In the genomic region with DNA sequence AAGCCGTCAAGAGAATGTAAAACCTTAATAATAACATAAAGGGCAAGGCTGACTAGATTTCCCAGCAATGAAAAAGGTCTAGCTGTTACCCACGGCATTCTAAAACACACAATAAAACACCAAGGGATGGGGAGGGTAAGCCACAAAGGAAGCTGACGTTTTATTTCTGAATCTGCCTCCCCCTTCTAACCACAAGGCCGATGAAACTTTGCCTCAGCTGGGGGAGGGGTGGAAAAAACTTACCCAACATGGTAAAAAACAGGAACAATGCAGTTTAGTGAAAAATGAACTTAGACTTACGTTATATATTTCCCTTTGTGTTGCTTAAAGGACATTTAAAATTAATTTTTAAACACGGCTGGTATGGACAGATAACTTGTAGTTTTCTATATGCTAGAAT, we compare ENCODE assay signal across 9 mouse cellular contexts. TPM values are rescaled to one million over a fixed set of nuclear protein-coding genes. Genes with fewer than 3 reads are reported as not detected.
A peak's percentile ranks its signal among the peaks of the same experiment; 100 is the strongest.
DNase-seq lines count a peak whose midpoint lies in the region; ATAC-seq and TF ChIP-seq lines count a peak whose summit lies in the region.
"Had no signal": no experiment of that assay in that cellular context is flagged by ENCODE, and none has a peak within 500 bp of the region (broad histone marks: within the 10 kb centered on the region; RNA-seq: fewer than 3 reads in every experiment).

No protein-coding gene starts in this region.

- no peak for TF ChIP-seq CTCF in liver, adult 2 months (IDR thresholded peaks at IDR 0.05; ENCODE audit: low read depth, low read length)
- TF ChIP-seq CTCF in spleen, adult 2 months (IDR thresholded peaks at IDR 0.05; ENCODE audit: extremely low read depth, insufficient read depth, insufficient read length, insufficient replicate concordance) = no peak

- H3K9ac ChIP-seq in liver, adult 2 months (ENCODE audit: low read depth, low read length) = no peak overlapping the region
- no peak overlapping the region for H3K9ac ChIP-seq in hindbrain, embryonic 16.5 days (ENCODE audit: low read depth, low read length)
- H3K9ac ChIP-seq: lung, embryonic 15.5 days had no signal

- no peak overlapping the region for H3K4me2 ChIP-seq in hindbrain, embryonic 16.5 days (ENCODE audit: low read length)
- H3K4me2 ChIP-seq: lung, embryonic 15.5 days had no signal

- DNase-seq in gastrocnemius, postnatal 25 days = peak; percentile 23
- no peak for DNase-seq in gastrocnemius, adult 8-10 months (ENCODE audit: low spot score in 2 of 2)
- DNase-seq in T-cell, adult 2 months (ENCODE audit: low spot score) = peak; percentile 91
- peak; percentile 33 for DNase-seq in liver, adult 2 months (ENCODE audit: extremely low read depth, low read depth, low spot score)
- DNase-seq in spleen, adult 2 months (ENCODE audit: low read depth in 1 of 2, low spot score in 2 of 2) = peak; percentile 86 to 93
- DNase-seq in cerebellum, adult 11 months = no peak
- DNase-seq in frontal cortex, postnatal 36 days (ENCODE audit: low spot score in 2 of 2) = no peak

- whole genome bisulfite sequencing in liver, adult 2 months = 80% methylated on average over 6 of the region's 6 CpGs
- 2% methylated on average over 6 of the region's 6 CpGs for WGBS in spleen, adult 2 months
- WGBS in hindbrain, embryonic 16.5 days = 55% methylated on average over 6 of the region's 6 CpGs

- no peaks in the 10 kb centered on the region; the same call in 1 of the 2 replicates for H3K79me2 ChIP-seq in liver, adult 2 months (ENCODE audit: control insufficient read depth, insufficient read depth, low read length)

- peaks cover 2% of the 10 kb centered on the region; the same call in 1 of the 2 replicates for H3K4me1 ChIP-seq in liver, adult 2 months (ENCODE audit: control insufficient read depth, insufficient read depth, low read length)
- H3K4me1 ChIP-seq in spleen, adult 2 months (ENCODE audit: control insufficient read depth, insufficient read depth, insufficient read length) = peaks cover 7% of the 10 kb centered on the region
- H3K4me1 ChIP-seq in hindbrain, embryonic 16.5 days (ENCODE audit: control insufficient read depth, insufficient read depth, low read depth, low read length) = no peaks in the 10 kb centered on the region
- H3K4me1 ChIP-seq: lung, embryonic 15.5 days had no signal

- no peak for TF ChIP-seq POLR2A in liver, adult 2 months (IDR thresholded peaks at IDR 0.05; ENCODE audit: extremely low read depth, insufficient read depth, low read length)
- TF ChIP-seq POLR2A in spleen, adult 2 months (IDR thresholded peaks at IDR 0.05; ENCODE audit: low read depth, low read length) = peak; percentile 53

- H3K9me3 ChIP-seq in hindbrain, embryonic 16.5 days (ENCODE audit: control insufficient read depth, low read length) = no peaks in the 10 kb centered on the region
- H3K9me3 ChIP-seq: lung, embryonic 15.5 days had no signal

- no peak overlapping the region for H3K4me3 ChIP-seq in liver, adult 2 months (ENCODE audit: insufficient read depth, low read depth, low read length)
- peak overlapping the region; percentile 13; the same call in 1 of the 2 replicates for H3K4me3 ChIP-seq in spleen, adult 2 months (ENCODE audit: extremely low read depth, insufficient read depth, insufficient read length)
- no peak overlapping the region for H3K4me3 ChIP-seq in hindbrain, embryonic 16.5 days (ENCODE audit: low read length)
- H3K4me3 ChIP-seq: lung, embryonic 15.5 days had no signal

- no peaks in the 10 kb centered on the region for H3K27me3 ChIP-seq in liver, adult 2 months (ENCODE audit: control insufficient read depth, insufficient read depth, low read length)
- no peaks in the 10 kb centered on the region for H3K27me3 ChIP-seq in spleen, adult 2 months (ENCODE audit: control insufficient read depth, insufficient read depth, low read length)
- no peaks in the 10 kb centered on the region for H3K27me3 ChIP-seq in hindbrain, embryonic 16.5 days (replicated peaks; ENCODE audit: control insufficient read depth, insufficient read depth, low read length)
- H3K27me3 ChIP-seq: lung, embryonic 15.5 days had no signal

- ATAC-seq in hindbrain, embryonic 16.5 days = no peak

- H3K36me3 ChIP-seq in liver, adult 2 months (ENCODE audit: control insufficient read depth, insufficient read depth, low read length) = peaks cover 1% of the 10 kb centered on the region; the same call in 1 of the 2 replicates
- H3K36me3 ChIP-seq in spleen, adult 2 months (ENCODE audit: control insufficient read depth, insufficient read depth, low read length) = peaks cover 25% of the 10 kb centered on the region
- H3K36me3 ChIP-seq in hindbrain, embryonic 16.5 days (ENCODE audit: control insufficient read depth, insufficient read depth, low read length) = no peaks in the 10 kb centered on the region
- H3K36me3 ChIP-seq: lung, embryonic 15.5 days had no signal

- no peak overlapping the region for H3K27ac ChIP-seq in liver, adult 2 months (replicated peaks; ENCODE audit: insufficient read depth, low read depth, low read length)
- no peak overlapping the region; the same call in 1 of the 2 replicates for H3K27ac ChIP-seq in spleen, adult 2 months (ENCODE audit: insufficient read depth, low read length)
- no peak overlapping the region for H3K27ac ChIP-seq in hindbrain, embryonic 16.5 days (ENCODE audit: low read depth, low read length)
- H3K27ac ChIP-seq: lung, embryonic 15.5 days had no signal

RNA-seq across cellular contexts. Expression of gene Stk17b, which starts 11.0 kb away (rescaled TPM):
- 1 to 10 TPM; 4.6 to 5.8 TPM for total RNA-seq in gastrocnemius, postnatal 25 days (2021)
- total RNA-seq in gastrocnemius, adult 8-10 months (2022) = 1 to 10 TPM; 4.0 to 7.2 (median 6.5) TPM
- 6.7 and 7.2 TPM in 2 replicates for total RNA-seq in liver, adult 2 months (2014; rRNA removed)
- 0.82 and 1.00 TPM in 2 replicates for polyA plus RNA-seq in liver, adult 2 months (2012; rRNA removed)
- 25.7 and 30.0 TPM in 2 replicates for polyA plus RNA-seq in spleen, adult 2 months (2012; rRNA removed)
- polyA plus RNA-seq in hindbrain, embryonic 16.5 days (2015; fragmentation: Nextera tagmentation; extraction: Ambion mirVana) = 4.9 and 6.2 TPM in 2 replicates

Comparison
In these comparisons a context has a peak if more than half of its experiments do, and no peak if none do; other contexts are left out.
1. DNase-seq: peak in gastrocnemius, postnatal 25 days (single experiment), T-cell, adult 2 months (single experiment), liver, adult 2 months (single experiment) and spleen, adult 2 months (2 of 2); none in gastrocnemius, adult 8-10 months (0 of 2), cerebellum, adult 11 months (single experiment) and frontal cortex, postnatal 36 days (0 of 2).